Mouse (Mus musculus) stomach, embryonic 15.5 days (tissue): ENCODE results near the gene Kcnd2. TPM values are rescaled to one million over a fixed set of nuclear protein-coding genes. Genes with fewer than 3 reads are reported as not detected.

Experiments used
- ATAC-seq: fragments of 200-750 bp; cut with Nextera tagmentation; 2 replicates; pipeline ENCODE4 v1.8.0; 2017; ENCODE audit warnings: low read depth, moderate number of reproducible peaks, moderate TSS enrichment; ENCODE audit not compliant: insufficient read depth, low FRiP score
- H3K27ac ChIP-seq: fragments of 300-500 bp; sonication (generic); 2 replicates; pipeline ENCODE4 v1.5.1; 2015; ENCODE audit warnings: mild to moderate bottlenecking, inconsistent platforms
- H3K27me3 ChIP-seq: fragments of 300-500 bp; sonication (generic); replicated peaks from 2 replicates; pipeline ENCODE4 v1.6.1; 2015; ENCODE audit warnings: inconsistent platforms
- H3K36me3 ChIP-seq: fragments of 300-500 bp; sonication (generic); 2 replicates; pipeline ENCODE4 v1.6.1; 2015; ENCODE audit warnings: inconsistent platforms
- H3K4me1 ChIP-seq: fragments of 300-500 bp; sonication (generic); 2 replicates; pipeline ENCODE4 v1.6.1; 2015; ENCODE audit warnings: inconsistent platforms
- H3K4me2 ChIP-seq: fragments of 300-500 bp; sonication (generic); 2 replicates; pipeline ENCODE4 v1.6.1; 2015; ENCODE audit warnings: mild to moderate bottlenecking, inconsistent platforms
- H3K4me3 ChIP-seq: fragments of 300-500 bp; sonication (generic); replicated peaks from 2 replicates; pipeline ENCODE4 v1.5.1; 2015; ENCODE audit warnings: inconsistent platforms
- H3K9ac ChIP-seq: fragments of 300-500 bp; sonication (generic); 2 replicates; pipeline ENCODE4 v1.6.1; 2015; ENCODE audit warnings: inconsistent platforms
- H3K9me3 ChIP-seq: fragments of 300-500 bp; sonication (generic); 2 replicates; pipeline ENCODE4 v1.6.1; 2016; ENCODE audit warnings: inconsistent platforms
- WGBS: fragments of 180-500 bp; shearing (Covaris S2); methylation state at CpG from one replicate; pipeline ENCODE4 v1.1.7; 2015; 5-methylcytosine and 5-hydroxymethylcytosine counted together
- polyA plus RNA-seq: library from polyadenylated mRNA; unstranded; fragments of >200 nt; fragmentation: Nextera tagmentation; extraction: Ambion mirVana; gene quantifications from 2 replicates; pipeline ENCODE4 v1.2.1, GENCODE M21; 2015

The Kcnd2 gene
- polyA plus RNA-seq, 1 experiment from 2014 or later: 1.0 TPM

GRCm38 (mm10) chr6:21471891-21472544 lies 256.7 kb downstream of the Kcnd2 start:
- Histone ChIP-seq H3K4me3 (no peak overlapping the region), H3K27ac (no peak overlapping the region), H3K9me3 (no peaks in the 10 kb centered on the region), H3K27me3 (no peaks in the 10 kb centered on the region), H3K9ac (no peak overlapping the region), H3K36me3 (no peaks in the 10 kb centered on the region), H3K4me2 (no peak overlapping the region), H3K4me1 (no peaks in the 10 kb centered on the region)
- WGBS: 52% methylated on average over 1 of the region's 1 CpGs
- ATAC-seq: no peak

GRCm38 (mm10) chr6:21482714-21483113 lies 267.4 kb downstream of the Kcnd2 start:
- no peaks in the 10 kb centered on the region for H3K36me3 ChIP-seq
- ATAC-seq: no peak
- H3K4me2 ChIP-seq: no peak overlapping the region
- no peak overlapping the region for H3K4me3 ChIP-seq
- H3K9me3 ChIP-seq: no peaks in the 10 kb centered on the region
- WGBS: 84% methylated on average over 2 of the region's 2 CpGs
- no peaks in the 10 kb centered on the region for H3K4me1 ChIP-seq
- H3K27ac ChIP-seq: no peak overlapping the region
- H3K27me3 ChIP-seq: no peaks in the 10 kb centered on the region
- H3K9ac ChIP-seq: no peak overlapping the region

GRCm38 (mm10) chr6:21488536-21488935 lies 273.2 kb downstream of the Kcnd2 start:
- H3K4me2 ChIP-seq: no peak overlapping the region
- no peaks in the 10 kb centered on the region for H3K27me3 ChIP-seq
- no peak overlapping the region for H3K27ac ChIP-seq
- no peaks in the 10 kb centered on the region for H3K36me3 ChIP-seq
- WGBS: 83% methylated on average over 2 of the region's 2 CpGs
- H3K4me1 ChIP-seq: no peaks in the 10 kb centered on the region
- no peaks in the 10 kb centered on the region for H3K9me3 ChIP-seq
- no peak for ATAC-seq
- H3K4me3 ChIP-seq: no peak overlapping the region
- H3K9ac ChIP-seq: no peak overlapping the region

- Histone ChIP-seq H3K9ac (no peak overlapping the region), H3K4me2 (no peak overlapping the region)
Measured at GRCm38 (mm10) chr6:21502921-21503320, 287.6 kb downstream of the Kcnd2 start.

GRCm38 (mm10) chr6:21510621-21511239 lies 295.4 kb downstream of the Kcnd2 start:
- Histone ChIP-seq H3K27me3 (no peaks in the 10 kb centered on the region), H3K9ac (no peak overlapping the region), H3K4me2 (no peak overlapping the region), H3K36me3 (no peaks in the 10 kb centered on the region), H3K27ac (peak overlapping the region; percentile 48; the same call in 1 of the 2 replicates), H3K4me1 (no peaks in the 10 kb centered on the region), H3K9me3 (no peaks in the 10 kb centered on the region), H3K4me3 (no peak overlapping the region)
- WGBS: 56% methylated on average over 3 of the region's 3 CpGs
- no peak for ATAC-seq

More at GRCm38 (mm10) chr6:21502921-21503320, 287.6 kb downstream of the Kcnd2 start:
- 81% methylated on average over 1 of the region's 1 CpGs for WGBS
- no peaks in the 10 kb centered on the region for H3K9me3 ChIP-seq
- no peak overlapping the region for H3K27ac ChIP-seq
- no peak overlapping the region for H3K4me3 ChIP-seq
- H3K27me3 ChIP-seq: no peaks in the 10 kb centered on the region
- no peaks in the 10 kb centered on the region for H3K4me1 ChIP-seq
- no peak for ATAC-seq
- H3K36me3 ChIP-seq: no peaks in the 10 kb centered on the region

GRCm38 (mm10) chr6:21520351-21520750 lies 305.0 kb downstream of the Kcnd2 start:
- Histone ChIP-seq H3K9me3 (no peaks in the 10 kb centered on the region), H3K4me1 (no peaks in the 10 kb centered on the region), H3K9ac (no peak overlapping the region), H3K4me3 (no peak overlapping the region), H3K36me3 (no peaks in the 10 kb centered on the region), H3K4me2 (no peak overlapping the region), H3K27me3 (no peaks in the 10 kb centered on the region), H3K27ac (no peak overlapping the region)
- ATAC-seq: no peak
- WGBS: 59% methylated on average over 1 of the region's 1 CpGs

GRCm38 (mm10) chr6:21527489-21528074 lies 312.3 kb downstream of the Kcnd2 start:
- Histone ChIP-seq H3K36me3 (no peaks in the 10 kb centered on the region), H3K4me1 (no peaks in the 10 kb centered on the region), H3K27ac (no peak overlapping the region), H3K4me3 (no peak overlapping the region), H3K4me2 (no peak overlapping the region), H3K9me3 (no peaks in the 10 kb centered on the region), H3K9ac (no peak overlapping the region), H3K27me3 (no peaks in the 10 kb centered on the region)
- no peak for ATAC-seq
- WGBS: 85% methylated on average over 1 of the region's 1 CpGs

- no peak overlapping the region for H3K27ac ChIP-seq
- no peak for ATAC-seq
- no peak overlapping the region for H3K4me3 ChIP-seq
- no peaks in the 10 kb centered on the region for H3K9me3 ChIP-seq
- no peak overlapping the region for H3K4me2 ChIP-seq
- no peaks in the 10 kb centered on the region for H3K27me3 ChIP-seq
- no peaks in the 10 kb centered on the region for H3K36me3 ChIP-seq
- WGBS: 62% methylated on average over 2 of the region's 2 CpGs
- no peak overlapping the region for H3K9ac ChIP-seq
- no peaks in the 10 kb centered on the region for H3K4me1 ChIP-seq
Measured at GRCm38 (mm10) chr6:21534009-21534408, 318.7 kb downstream of the Kcnd2 start.

GRCm38 (mm10) chr6:21534820-21535219 lies 319.5 kb downstream of the Kcnd2 start:
- no peak for ATAC-seq
- Histone ChIP-seq H3K27me3 (no peaks in the 10 kb centered on the region), H3K9ac (no peak overlapping the region), H3K4me3 (no peak overlapping the region), H3K4me2 (no peak overlapping the region), H3K4me1 (no peaks in the 10 kb centered on the region), H3K36me3 (no peaks in the 10 kb centered on the region), H3K9me3 (no peaks in the 10 kb centered on the region), H3K27ac (no peak overlapping the region)
- 38% methylated on average over 1 of the region's 1 CpGs for WGBS

GRCm38 (mm10) chr6:21551501-21551900 lies 336.2 kb downstream of the Kcnd2 start:
- WGBS: 75% methylated on average over 9 of the region's 9 CpGs
- H3K4me2 ChIP-seq: no peak overlapping the region
- no peak overlapping the region for H3K9ac ChIP-seq
- H3K4me1 ChIP-seq: no peaks in the 10 kb centered on the region
- no peak overlapping the region for H3K27ac ChIP-seq
- no peak for ATAC-seq
- H3K4me3 ChIP-seq: no peak overlapping the region
- no peaks in the 10 kb centered on the region for H3K27me3 ChIP-seq
- no peaks in the 10 kb centered on the region for H3K36me3 ChIP-seq
- H3K9me3 ChIP-seq: no peaks in the 10 kb centered on the region

GRCm38 (mm10) chr6:21570964-21571363 lies 355.7 kb downstream of the Kcnd2 start:
- no peaks in the 10 kb centered on the region for H3K36me3 ChIP-seq
- 55% methylated on average over 6 of the region's 6 CpGs for WGBS

GRCm38 (mm10) chr6:21590156-21590555 lies 374.9 kb downstream of the Kcnd2 start:
- Histone ChIP-seq H3K4me3 (no peak overlapping the region), H3K4me2 (no peak overlapping the region), H3K4me1 (no peaks in the 10 kb centered on the region), H3K27me3 (no peaks in the 10 kb centered on the region), H3K9me3 (no peaks in the 10 kb centered on the region), H3K36me3 (no peaks in the 10 kb centered on the region), H3K9ac (no peak overlapping the region), H3K27ac (no peak overlapping the region)
- ATAC-seq: no peak
- WGBS: 83% methylated on average over 3 of the region's 3 CpGs

More at GRCm38 (mm10) chr6:21570964-21571363, 355.7 kb downstream of the Kcnd2 start:
- H3K9ac ChIP-seq: no peak overlapping the region
- H3K4me3 ChIP-seq: no peak overlapping the region
- no peaks in the 10 kb centered on the region for H3K27me3 ChIP-seq
- ATAC-seq: no peak
- no peaks in the 10 kb centered on the region for H3K9me3 ChIP-seq
- H3K4me1 ChIP-seq: no peaks in the 10 kb centered on the region
- no peak overlapping the region for H3K4me2 ChIP-seq
- H3K27ac ChIP-seq: no peak overlapping the region
